Mouse (Mus musculus) telencephalon, adult 2 months (tissue): Measurements from ENCODE around the gene Ctdsp2.

Experiments
- DNase-seq: peaks from one replicate; pipeline ENCODE4 v3.0.0-alpha.2; 2011; ENCODE audit warnings: low read depth, low spot score

Gene Ctdsp2

GRCm38 (mm10) chr10:126978277-126978994 lies at the start of gene Ctdsp2:
Gene Ctdsp2, plus strand, starts transcription at chr10:126978717.
- peak; percentile 99 for DNase-seq

GRCm38 (mm10) chr10:126928819-126929206 lies 49.7 kb upstream of the Ctdsp2 start:
- no peak for DNase-seq

GRCm38 (mm10) chr10:126929543-126929942 lies 49.0 kb upstream of the Ctdsp2 start:
- DNase-seq: no peak

GRCm38 (mm10) chr10:126930270-126931121 lies 48.0 kb upstream of the Ctdsp2 start:
- no peak for DNase-seq

GRCm38 (mm10) chr10:126931123-126931759 lies 47.3 kb upstream of the Ctdsp2 start:
- DNase-seq: peak; percentile 87

- no peak for DNase-seq
Measured at GRCm38 (mm10) chr10:126931760-126932139, 46.8 kb upstream of the Ctdsp2 start.

- DNase-seq: no peak
Measured at GRCm38 (mm10) chr10:126934561-126934960, 44.0 kb upstream of the Ctdsp2 start.

- no peak for DNase-seq
Measured at GRCm38 (mm10) chr10:126935121-126935520, 43.4 kb upstream of the Ctdsp2 start.

GRCm38 (mm10) chr10:126935556-126936381 lies 42.7 kb upstream of the Ctdsp2 start:
- DNase-seq: peak; percentile 88

GRCm38 (mm10) chr10:126940949-126941348 lies 37.6 kb upstream of the Ctdsp2 start:
- no peak for DNase-seq

GRCm38 (mm10) chr10:126945531-126945930 lies 33.0 kb upstream of the Ctdsp2 start:
- DNase-seq: no peak

- no peak for DNase-seq
Measured at GRCm38 (mm10) chr10:126949824-126950223, 28.7 kb upstream of the Ctdsp2 start.

GRCm38 (mm10) chr10:126950572-126950971 lies 27.9 kb upstream of the Ctdsp2 start:
- no peak for DNase-seq

- DNase-seq: no peak
Measured at GRCm38 (mm10) chr10:126952375-126952774, 26.1 kb upstream of the Ctdsp2 start.

GRCm38 (mm10) chr10:126953029-126953471 lies 25.5 kb upstream of the Ctdsp2 start:
- peak; percentile 83 for DNase-seq

- peak; percentile 89 for DNase-seq
Measured at GRCm38 (mm10) chr10:126956692-126957358, 21.7 kb upstream of the Ctdsp2 start.

- DNase-seq: no peak
Measured at GRCm38 (mm10) chr10:126957359-126958107, 21.0 kb upstream of the Ctdsp2 start.

GRCm38 (mm10) chr10:126960496-126960895 lies 18.0 kb upstream of the Ctdsp2 start:
- no peak for DNase-seq

- no peak for DNase-seq
Measured at GRCm38 (mm10) chr10:126961757-126962156, 16.8 kb upstream of the Ctdsp2 start.
